Mouse (Mus musculus) heart, adult 11 months (tissue): Measurements from ENCODE around the gene Trpv4.

Experiments
- DNase-seq: peaks from one replicate; pipeline ENCODE4 v3.0.0; 2022

The Trpv4 gene

DNA sequence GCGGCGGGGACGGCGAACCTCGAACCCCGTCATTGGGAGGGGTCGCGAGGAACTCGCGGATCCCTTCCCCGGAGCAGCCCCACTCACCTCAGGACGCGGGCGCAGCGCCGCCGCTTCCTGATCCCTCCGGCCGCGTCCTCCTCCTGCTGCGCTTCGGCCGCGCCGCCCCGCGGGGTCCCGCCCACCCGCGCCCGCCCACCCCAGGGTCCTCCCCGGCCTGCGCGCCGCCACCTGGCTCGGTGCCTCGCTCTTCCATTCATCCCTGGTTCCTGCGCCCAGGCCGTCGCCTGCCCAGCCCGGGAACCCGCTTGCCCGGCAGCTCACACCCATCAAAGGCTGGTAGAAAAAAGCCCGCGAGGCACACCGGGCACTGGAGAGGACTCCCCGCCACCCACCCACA lies at the start of gene Trpv4:
TSS of gene Trpv4 (minus strand) at position 167 of the 400 bp plus-strand sequence.
- peak; percentile 94 for DNase-seq

DNA sequence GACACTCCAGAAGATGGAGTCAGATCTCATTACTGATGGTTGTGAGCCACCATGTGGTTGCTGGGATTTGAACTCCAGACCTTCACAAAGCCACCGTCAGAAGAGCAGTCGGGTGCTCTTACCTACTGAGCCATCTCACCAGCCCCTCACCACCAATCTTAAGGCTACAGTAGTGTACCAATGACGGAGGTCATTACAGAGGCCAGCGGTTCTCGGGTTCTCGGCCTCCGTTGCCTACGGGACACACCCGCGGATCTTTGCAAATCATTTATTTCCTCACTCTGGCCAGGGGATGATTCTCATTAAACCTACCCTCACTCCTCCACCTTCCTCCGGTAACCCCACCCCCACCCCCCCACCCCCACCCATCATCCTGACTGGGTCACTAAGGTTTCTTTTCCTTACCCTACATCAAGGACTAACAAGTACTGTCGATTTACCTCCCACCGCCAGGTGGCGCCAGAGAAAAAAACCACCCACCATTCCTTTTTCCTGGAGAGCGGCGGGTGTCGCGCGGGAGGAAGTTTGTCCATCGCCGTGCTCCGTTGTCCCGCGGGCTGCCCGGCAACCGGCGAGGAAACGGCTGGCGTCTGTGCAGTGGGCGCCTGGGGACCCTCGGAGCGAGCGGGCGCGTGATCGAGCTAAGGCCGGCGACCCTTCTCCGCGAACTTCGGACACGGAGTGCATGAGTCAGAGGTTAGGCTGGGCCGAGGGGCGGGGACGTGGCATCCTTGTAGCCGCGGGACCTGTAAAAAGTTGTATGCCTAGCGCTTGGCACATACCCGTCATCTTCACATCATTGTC lies 49.2 kb upstream of the Trpv4 start, which contains the start of gene Tchp:
TSS of gene Tchp (plus strand) at position 496 of the 804 bp plus-strand sequence.
- peak; percentile 99 for DNase-seq

DNA sequence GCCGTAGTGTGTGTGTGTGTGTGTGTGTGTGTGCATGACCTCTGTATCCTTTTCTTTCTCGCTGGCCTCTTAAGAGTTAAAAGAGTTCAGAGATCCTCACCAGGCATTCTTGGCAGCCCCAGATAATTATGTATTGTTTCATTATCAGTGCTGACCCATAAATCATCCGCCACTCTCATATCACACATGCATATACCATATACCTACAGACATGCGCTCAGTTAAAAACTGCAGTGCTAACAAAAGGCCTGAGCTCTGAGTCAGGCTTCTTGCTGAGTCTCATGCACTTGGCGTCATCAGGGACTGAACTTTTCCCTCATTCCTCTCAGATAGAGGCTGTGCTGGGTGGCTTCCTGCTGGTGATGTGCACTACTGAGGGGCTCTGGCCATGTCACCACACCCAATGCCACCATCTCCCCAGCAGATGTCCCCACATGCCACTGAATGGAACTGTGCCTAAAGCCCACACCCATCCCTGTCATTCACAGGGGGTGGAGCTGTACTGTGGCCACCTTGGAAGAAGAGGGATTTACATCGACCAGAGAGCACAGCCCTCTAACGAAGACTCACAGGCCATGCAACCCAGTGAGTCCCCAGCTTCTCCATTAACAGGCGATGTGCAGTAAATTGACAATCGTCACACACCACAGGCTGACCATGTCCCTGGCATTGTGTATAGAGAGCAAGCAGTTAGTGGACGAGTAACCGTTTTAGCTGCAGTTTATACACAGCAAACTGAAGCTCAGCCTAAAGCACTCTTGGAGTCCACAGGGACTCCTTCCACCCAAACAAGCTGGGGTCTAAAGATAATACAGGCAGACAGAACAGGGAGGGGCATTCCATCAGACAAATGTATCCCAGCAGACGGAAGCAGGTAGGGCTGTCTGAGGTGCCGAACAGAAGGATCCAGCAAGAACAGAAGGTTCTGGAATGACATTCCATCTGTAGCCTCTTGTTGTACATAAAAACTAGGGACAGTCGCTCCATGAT lies 44.5 kb upstream of the Trpv4 start:
- DNase-seq = peak; percentile 94

DNA sequence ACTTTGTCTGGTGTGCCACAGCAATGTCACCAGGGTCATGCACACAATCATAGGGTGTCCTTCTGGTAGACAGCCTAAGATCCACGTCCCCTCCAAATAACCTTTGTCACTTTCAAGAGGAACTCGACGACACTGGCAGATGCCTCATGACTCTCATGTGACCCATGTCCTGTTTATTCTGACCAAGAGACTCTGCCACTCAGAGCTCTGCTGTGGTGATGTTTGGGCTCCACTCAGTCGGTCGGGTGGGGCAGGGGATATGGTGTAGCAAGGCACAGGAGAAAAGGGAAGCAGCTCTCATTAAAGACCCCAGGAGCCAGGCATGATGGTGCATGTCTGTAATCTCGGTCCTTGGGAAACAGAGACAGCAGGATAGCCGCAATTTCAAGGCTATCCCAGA lies 40.8 kb upstream of the Trpv4 start:
- peak; percentile 98 for DNase-seq

DNA sequence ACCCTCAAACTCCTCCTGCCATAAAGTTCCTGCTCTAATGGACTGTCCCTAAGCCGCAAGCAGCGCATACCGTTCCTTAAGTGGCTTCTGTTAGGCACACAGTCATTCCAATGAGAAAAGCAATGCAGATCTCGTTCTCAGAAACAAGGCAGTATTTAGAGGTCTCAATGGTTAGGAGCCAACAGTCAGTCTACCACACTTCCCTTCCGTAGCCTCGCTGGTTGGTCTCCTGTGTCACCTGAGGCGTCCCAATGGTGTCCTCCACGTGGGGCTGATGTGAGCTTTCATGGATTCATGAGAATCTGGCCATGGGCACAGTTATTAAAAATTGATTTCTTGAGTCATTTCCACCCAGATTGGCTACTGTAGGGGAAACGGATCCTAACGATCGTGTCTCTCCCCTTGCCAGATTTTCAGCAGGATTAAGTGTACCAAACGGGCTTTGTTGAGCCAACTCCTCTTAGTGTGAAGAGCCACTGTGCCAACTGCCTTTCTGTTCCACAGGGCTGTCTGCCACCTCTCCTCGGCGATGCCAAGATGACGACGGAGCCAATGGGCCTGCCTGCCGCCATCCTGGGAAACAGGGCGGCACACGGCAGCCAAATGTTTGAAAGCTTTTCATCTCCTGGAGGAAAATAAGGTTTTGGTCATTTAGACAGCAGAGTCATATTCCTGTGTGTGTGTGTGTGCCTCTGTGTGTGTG lies 40.0 kb upstream of the Trpv4 start:
- DNase-seq = peak; percentile 93

GRCm38 (mm10) chr5:114696939-114697338 lies 38.7 kb upstream of the Trpv4 start:
- DNase-seq = no peak

DNA sequence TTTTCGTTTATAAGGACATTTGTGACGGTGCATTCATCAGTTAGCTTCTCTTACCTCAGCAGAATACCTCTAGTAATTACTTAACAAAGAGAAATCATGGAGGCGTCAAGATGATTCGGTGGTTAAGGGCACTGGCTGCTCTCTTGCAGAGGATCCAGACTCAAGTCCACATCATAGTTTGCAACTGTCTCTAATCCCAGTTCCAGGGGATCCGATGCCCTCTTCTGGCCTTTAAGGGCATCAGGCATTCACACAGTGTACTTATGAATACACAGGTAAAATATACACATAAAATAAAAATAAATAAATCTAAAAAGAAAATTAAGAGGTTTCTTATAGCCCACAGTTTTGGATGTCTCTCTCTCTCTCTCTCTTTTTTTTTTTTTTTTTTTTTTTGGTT lies 37.6 kb upstream of the Trpv4 start:
- no peak for DNase-seq

- DNase-seq = peak; percentile 99
These were observed 32.7 kb upstream of the Trpv4 start, which contains the start of gene Gltp for GRCm38 (mm10) chr5:114690633-114691567. Gltp (minus strand) TSS chr5:114690984.

- DNase-seq = peak; percentile 94
These were observed 31.6 kb upstream of the Trpv4 start for GRCm38 (mm10) chr5:114689700-114690366.

DNA sequence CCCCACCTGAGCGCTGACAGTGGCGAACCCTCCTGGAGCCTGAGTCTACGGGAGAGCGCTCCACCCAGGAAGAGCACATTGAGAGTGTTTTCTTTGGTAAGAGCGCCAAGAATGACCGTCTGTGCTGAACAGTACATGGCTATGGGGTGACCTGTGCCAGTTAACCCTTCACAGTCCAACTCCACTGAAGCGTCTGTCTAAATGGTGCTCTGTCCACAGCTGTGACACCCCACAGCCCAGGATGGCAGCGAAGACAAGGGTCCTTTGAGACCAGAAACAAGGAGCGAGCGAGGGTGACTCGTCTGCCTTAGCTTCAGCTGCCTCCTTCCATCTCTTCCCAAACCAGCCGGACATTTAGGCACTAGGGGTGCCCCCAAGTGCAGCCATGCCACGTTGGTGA lies 30.5 kb upstream of the Trpv4 start:
- DNase-seq = peak; percentile 85

DNA sequence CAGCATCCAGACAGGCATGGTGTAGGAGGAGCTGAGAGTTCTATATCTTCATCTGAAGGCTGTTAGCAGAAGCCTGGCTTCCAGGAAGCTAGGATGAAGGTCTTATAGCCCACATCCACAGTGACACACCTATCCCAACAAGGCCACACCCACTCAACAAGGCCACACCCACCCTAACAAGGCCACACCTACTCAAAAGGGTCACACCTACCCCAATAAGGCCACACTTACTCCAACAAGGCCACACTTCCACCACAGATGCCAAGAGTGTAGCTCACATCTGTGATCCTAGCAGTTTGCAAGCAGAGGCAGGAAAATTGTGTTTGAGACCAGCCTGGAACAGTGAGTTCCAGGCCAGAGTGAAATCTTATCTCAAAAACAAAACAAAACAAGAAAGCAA lies 29.7 kb upstream of the Trpv4 start:
- no peak for DNase-seq

DNA sequence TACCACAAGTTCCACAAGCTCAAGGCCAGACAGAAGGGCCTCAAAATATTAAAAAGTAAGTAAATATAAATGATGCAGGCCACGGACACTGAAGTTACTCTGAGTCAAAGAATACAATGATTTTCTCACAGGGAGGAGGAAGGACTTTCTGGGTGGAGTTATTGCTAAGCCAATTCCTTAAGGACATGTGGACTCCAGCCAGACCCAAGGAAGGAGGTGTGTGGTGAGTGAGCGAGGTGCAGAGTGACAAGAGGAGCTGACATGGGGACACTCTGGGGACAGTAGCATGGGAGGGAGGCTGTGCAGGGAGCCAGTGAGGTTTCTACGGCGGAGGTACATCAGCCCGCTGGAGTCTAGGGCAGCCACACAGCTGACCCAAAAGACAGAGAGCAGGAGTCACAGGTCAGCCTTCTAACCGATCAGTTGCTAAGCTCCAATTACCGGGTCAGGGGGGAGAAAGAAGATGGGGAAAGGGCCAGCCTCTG lies 28.5 kb upstream of the Trpv4 start:
- DNase-seq = peak; percentile 92

DNA sequence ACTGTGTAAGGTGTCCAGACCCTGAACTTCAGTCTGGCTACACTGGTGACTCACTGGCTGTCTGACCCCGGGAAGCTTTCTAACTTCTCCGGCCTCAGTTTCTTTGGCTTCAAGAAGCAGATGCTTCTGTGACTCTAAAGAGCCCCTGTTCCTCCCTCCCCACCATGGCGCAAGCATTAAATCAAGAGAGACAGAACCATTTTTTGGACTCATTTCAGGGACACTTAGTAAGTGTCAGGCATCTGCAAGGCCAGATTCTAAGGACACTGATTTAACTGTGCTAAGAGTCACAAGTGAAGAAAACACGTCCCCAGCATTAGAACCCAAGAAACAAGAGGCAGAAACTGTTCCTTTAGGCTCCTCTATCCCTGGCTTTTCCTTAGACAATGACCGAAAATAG lies 27.8 kb upstream of the Trpv4 start:
- DNase-seq = no peak

GRCm38 (mm10) chr5:114681717-114682116 lies 23.5 kb upstream of the Trpv4 start:
- peak; percentile 94 for DNase-seq

DNA sequence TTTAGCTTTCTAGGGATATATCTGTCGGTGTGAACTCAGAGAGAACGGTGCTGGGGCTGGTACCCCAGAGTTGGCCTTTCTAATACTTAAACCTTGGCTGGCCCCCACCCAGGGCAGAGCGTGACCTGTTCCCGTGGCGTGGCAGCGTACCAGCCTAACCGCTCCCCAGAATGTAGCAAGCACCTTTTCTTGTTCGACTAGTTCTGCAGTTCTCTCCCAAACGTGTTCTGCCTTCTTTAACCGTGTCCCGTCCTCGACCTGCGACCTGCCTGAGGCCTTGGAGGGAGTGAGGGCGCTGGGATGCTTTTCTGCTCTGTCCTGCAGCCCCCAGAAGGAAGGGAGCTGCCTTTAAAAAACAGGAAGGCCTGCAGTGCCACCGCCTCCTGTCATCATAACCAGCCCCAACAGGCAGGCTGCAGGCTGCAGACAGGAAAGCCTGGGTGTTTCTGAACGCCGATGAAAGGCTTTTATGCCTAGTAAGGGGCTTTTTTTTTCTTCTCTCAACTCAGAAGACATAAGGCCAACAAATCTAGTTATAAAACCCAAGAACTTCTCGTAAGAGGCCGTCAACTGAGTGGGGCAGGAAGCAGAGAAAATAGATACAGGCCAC lies 22.6 kb upstream of the Trpv4 start:
- DNase-seq = no peak

- DNase-seq = peak; percentile 92
These were observed 21.8 kb upstream of the Trpv4 start for GRCm38 (mm10) chr5:114679841-114680591.

- DNase-seq = no peak
These were observed 16.4 kb upstream of the Trpv4 start for GRCm38 (mm10) chr5:114674594-114674993.

DNA sequence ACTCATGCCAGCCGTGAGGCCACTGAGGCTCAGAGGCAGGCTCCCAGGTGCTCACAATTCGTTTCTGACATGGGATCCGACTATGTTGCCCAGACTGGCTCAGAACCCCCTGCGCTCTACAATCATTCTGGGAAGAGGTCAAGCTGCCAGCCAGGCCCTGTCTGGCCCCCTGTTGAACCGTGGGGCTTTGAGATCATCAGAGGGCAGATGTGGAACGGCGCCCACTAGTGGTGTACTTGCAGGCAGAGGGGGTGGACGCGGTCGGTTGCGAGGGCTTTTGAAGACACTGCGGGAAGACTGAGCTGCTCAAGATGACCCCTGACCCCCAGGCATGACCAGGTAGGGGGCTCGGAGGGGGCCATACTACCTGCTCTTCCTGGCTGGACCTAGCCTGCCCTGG lies 14.9 kb upstream of the Trpv4 start:
- DNase-seq = no peak

DNA sequence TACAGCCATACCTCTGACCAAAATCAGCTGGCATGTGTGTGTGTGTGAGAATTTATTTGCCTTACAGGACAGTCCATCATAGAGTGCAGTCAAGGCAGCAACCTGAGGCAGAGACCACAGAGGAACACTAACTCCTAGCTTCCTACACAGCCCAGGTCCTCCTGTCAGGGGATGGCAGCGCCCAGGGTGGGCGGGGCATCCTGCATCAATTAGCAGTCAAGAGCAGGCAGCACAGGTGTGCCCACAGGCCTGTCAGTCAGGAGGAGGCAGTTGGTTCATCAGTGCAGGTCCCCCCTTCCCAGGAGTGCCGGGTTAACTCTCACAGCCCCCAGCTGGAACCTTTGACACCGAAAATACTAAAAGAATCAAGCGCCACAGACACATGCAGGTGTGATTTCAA lies 10.8 kb upstream of the Trpv4 start:
- peak; percentile 92 for DNase-seq
